40 mouse cellular contexts compared by ENCODE assay signal in the genomic region with DNA sequence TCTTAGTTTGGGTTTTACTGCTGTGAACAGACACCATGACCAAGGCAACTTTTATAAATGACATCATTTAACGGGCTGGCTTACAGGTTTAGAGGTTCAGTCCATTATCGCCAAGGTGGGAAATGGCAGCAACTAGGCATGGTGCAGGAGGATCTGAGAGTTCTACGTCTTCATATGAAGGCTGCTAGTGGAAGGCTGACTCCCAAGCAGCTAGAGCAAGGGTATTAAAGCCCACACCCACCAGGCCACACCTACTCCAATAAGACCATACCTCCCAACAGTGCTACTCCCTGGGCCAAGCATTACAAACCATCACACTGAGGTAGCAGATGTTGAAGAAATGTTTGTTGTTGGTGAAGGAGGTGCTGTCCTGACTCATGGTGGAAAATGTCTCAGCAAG. TPM values are rescaled to one million over a fixed set of nuclear protein-coding genes. Genes with fewer than 3 reads are reported as not detected.
"Had no signal": no experiment of that assay in that cellular context is flagged by ENCODE, and none has a peak within 500 bp of the region (broad histone marks: within the 10 kb centered on the region; RNA-seq: fewer than 3 reads in every experiment).

No protein-coding gene starts in this region.

- H3K9ac ChIP-seq: limb, embryonic 12.5 days; limb, embryonic 13.5 days; limb, embryonic 15.5 days; liver, embryonic 12.5 days; liver, embryonic 13.5 days; liver, embryonic 14.5 days; liver, embryonic 15.5 days; liver, postnatal 0 days; lung, embryonic 14.5 days; lung, embryonic 15.5 days; midbrain, embryonic 12.5 days; midbrain, embryonic 13.5 days; midbrain, embryonic 15.5 days; neural tube, embryonic 12.5 days; neural tube, embryonic 13.5 days had no signal

- DNase-seq: left cerebral cortex, postnatal 4 days; liver; liver, embryonic 13.5 days; liver, postnatal 0 days; lung, adult 18-20 months; lung, adult 2 months; lung, embryonic 14.5 days; lung, postnatal 10 days; lung, postnatal 14 days; lung, postnatal 36 days; lung, postnatal 4 days; midbrain, embryonic 14.5 days had no signal

- H3K36me3 ChIP-seq: limb, embryonic 10.5 days; limb, embryonic 12.5 days; limb, embryonic 13.5 days; limb, embryonic 15.5 days; liver, embryonic 12.5 days; liver, embryonic 13.5 days; liver, embryonic 15.5 days; lung, embryonic 15.5 days; midbrain, embryonic 10.5 days; midbrain, embryonic 12.5 days; midbrain, embryonic 13.5 days; midbrain, embryonic 15.5 days; neural tube, embryonic 12.5 days; neural tube, embryonic 13.5 days had no signal

- H3K4me1 ChIP-seq: limb, embryonic 10.5 days; limb, embryonic 12.5 days; limb, embryonic 13.5 days; limb, embryonic 15.5 days; liver, embryonic 12.5 days; liver, embryonic 13.5 days; liver, embryonic 15.5 days; lung, embryonic 15.5 days; megakaryocyte, embryonic 14.5 days; midbrain, embryonic 15.5 days had no signal

- H3K27ac ChIP-seq: limb, embryonic 10.5 days; limb, embryonic 12.5 days; limb, embryonic 13.5 days; limb, embryonic 15.5 days; liver, embryonic 12.5 days; liver, embryonic 13.5 days; liver, embryonic 14.5 days; liver, embryonic 15.5 days; lung, embryonic 15.5 days; macrophage; midbrain, embryonic 10.5 days; midbrain, embryonic 12.5 days; midbrain, embryonic 13.5 days; midbrain, embryonic 15.5 days; neural tube, embryonic 12.5 days; neural tube, embryonic 13.5 days had no signal

- H3K4me3 ChIP-seq: limb, embryonic 10.5 days; limb, embryonic 12.5 days; limb, embryonic 13.5 days; limb, embryonic 15.5 days; liver, embryonic 12.5 days; liver, embryonic 13.5 days; liver, embryonic 15.5 days; lung, embryonic 15.5 days; megakaryocyte, embryonic 14.5 days; midbrain, embryonic 10.5 days; midbrain, embryonic 12.5 days; midbrain, embryonic 13.5 days; midbrain, embryonic 15.5 days; myocyte; neural tube, embryonic 12.5 days; neural tube, embryonic 13.5 days had no signal

- H3K27me3 ChIP-seq: limb, embryonic 12.5 days; limb, embryonic 13.5 days; limb, embryonic 15.5 days; liver, embryonic 12.5 days; liver, embryonic 13.5 days; liver, embryonic 15.5 days; lung, embryonic 15.5 days; midbrain, embryonic 13.5 days; midbrain, embryonic 15.5 days; neural tube, embryonic 12.5 days; neural tube, embryonic 13.5 days had no signal

RNA-seq across cellular contexts. Expression of a gene that starts 51.1 kb away (rescaled TPM):
- total RNA-seq: left cerebral cortex, postnatal 14 days; left cerebral cortex, postnatal 25 days; left cerebral cortex, postnatal 36 days; megakaryocyte progenitor cell, adult 5-6 weeks; megakaryocyte, adult 5-6 weeks; megakaryocyte-erythroid progenitor cell, adult 5-6 weeks; monocyte, adult 5-6 weeks had no signal
- polyA plus RNA-seq: limb, embryonic 10.5 days; limb, embryonic 11.5 days; limb, embryonic 12.5 days; limb, embryonic 13.5 days; lung, postnatal 0 days; macrophage; midbrain, embryonic 10.5 days; midbrain, embryonic 11.5 days; midbrain, embryonic 12.5 days; myocyte; neural tube, embryonic 11.5 days; neural tube, embryonic 12.5 days had no signal
